Mouse (Mus musculus): Measurements from ENCODE around the gene Taf1a.
"Not testable (repeated sequence)": the region's sequence is repeated elsewhere in the genome, so short reads cannot be mapped to it uniquely, and the experiment has no call there.

Taf1a gene

GRCm38 (mm10) chr1:183388426-183389406 is at the start of gene Taf1a:
Taf1a (plus strand) TSS chr1:183388981.
- peak; percentile 93 for DNase-seq

- DNase-seq, result not testable (repeated sequence)
These were observed 45.9 kb upstream of the Taf1a start for GRCm38 (mm10) chr1:183342902-183343301.

DNA sequence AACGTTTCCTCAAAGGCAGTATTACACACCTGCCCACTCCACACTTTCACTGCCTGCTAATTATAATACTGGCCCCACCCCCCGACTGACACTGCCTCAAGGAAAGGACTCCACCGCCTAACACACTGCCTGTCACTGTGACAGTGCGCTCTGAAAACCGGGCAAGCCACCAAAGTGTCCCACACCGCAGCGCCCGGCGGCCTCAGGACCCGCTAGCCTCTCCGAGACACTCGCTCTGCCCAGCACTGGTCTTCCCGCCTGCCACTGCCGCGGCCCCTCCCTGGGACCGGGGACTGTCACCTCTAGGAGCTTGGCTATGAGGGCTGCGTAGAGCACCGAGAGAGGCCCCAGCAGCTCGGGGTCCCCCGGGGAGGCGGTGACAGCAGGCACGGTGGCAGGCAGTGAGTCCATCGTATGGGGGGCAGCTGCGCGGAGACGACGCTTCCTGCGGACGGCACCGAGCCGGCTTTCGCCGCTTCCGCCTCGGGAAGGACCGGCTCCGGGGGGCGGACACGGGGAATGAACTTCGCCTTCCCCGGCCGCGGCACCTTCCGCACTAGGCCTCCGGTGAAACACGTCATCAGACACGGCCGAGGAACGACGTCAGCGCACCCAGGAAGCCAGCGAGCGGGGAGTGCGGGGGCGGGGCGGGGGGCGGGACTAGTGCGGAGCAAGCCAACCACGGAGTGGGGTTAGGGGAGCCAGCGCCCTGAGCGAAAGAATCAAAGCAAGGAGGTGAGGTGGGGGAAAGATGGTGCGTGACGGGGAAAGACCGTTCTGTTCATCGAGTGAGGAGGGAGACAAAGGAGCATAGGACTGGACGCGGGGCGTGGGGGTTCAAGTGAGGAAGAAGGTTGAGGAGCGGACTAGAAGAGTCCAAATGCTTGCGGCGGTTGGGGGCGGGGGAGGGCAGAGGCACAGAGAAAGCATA is 43.6 kb upstream of the Taf1a start:
- DNase-seq, result peak; percentile 90

- no peak for DNase-seq
These were observed 43.0 kb upstream of the Taf1a start for GRCm38 (mm10) chr1:183345817-183346195.

- DNase-seq, result peak; percentile 46
These were observed 38.9 kb upstream of the Taf1a start for GRCm38 (mm10) chr1:183349840-183350239.

DNA sequence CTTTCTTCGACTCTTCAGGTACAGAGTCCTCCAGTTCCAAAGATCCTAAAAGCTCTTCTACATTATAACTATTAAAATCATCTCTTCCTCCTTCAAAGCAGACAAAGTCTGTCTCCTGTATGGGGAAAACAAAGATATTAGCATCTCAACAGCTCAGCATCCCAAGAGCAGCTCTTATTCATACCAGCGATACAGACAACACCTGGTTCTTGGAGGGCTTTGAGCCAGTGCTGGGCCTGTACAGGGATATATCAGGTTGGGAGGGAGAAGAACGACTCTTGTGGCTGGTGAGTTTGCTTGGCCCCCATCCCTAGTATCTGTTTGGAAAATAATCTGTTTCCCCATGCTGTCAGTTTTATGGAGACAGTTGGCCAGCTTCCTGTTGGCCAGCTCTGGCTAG is 29.9 kb upstream of the Taf1a start:
- no peak for DNase-seq

DNA sequence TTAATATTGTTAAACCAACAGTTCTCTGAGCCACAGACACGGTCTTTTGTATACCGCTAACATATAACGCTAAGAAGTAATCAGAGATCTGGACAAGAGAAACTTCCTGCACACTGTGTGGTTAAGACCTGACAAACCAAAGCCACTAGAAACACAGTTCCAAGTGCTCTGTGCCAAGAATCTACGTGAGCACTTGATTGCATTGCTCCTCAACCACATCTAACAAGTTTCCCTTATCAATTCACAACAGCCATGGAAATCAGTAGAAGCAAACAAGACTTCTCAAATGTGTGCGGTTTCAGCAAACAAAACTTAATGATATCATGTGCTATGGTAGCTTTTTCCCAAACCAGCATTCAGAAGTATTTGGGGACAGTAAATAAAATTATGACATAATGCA is 26.5 kb upstream of the Taf1a start:
- DNase-seq, result no peak

DNA sequence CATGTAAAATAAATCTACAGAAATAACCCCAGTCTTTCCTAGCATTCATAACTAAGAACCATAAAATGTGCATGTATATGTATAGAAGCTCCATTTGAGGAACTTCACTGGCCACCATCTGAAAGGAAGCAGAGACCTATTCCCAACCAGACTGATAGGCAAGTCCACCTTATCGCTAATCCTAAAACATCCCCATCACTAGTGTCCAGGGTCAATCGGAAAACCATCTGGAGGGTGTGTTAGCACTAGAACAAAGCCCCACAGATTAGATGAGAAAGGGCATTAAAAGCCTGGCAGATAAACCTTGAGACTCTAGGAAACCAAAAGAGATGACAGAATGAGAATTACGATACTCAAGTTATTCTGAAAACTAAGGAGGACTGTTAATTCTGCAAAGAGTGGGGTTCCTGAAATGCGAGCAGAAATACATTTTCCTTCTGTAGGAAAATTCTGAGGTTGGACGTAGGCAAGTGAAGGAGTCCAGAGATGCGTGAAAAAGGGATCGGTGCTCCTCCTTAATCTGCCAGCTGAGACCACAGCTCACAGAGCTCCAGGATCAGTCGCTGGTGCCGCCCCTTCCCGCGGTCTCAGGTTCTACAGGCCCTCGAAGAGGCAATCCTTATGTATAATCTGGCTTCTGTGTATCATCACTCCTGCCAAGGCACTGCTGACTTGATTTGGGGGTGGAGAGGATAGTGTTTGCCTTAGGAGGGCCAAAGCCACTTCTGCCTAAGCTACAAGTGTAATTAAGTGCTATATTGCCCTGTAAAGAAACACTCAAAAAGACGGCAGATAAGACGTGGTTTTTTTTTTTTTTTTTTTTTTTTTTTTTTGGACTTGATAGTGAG is 25.8 kb upstream of the Taf1a start:
- DNase-seq, result no peak

GRCm38 (mm10) chr1:183363577-183363867 is 25.3 kb upstream of the Taf1a start:
- DNase-seq, result no peak

- no peak for DNase-seq
These were observed 22.4 kb upstream of the Taf1a start for GRCm38 (mm10) chr1:183366361-183366760.

DNA sequence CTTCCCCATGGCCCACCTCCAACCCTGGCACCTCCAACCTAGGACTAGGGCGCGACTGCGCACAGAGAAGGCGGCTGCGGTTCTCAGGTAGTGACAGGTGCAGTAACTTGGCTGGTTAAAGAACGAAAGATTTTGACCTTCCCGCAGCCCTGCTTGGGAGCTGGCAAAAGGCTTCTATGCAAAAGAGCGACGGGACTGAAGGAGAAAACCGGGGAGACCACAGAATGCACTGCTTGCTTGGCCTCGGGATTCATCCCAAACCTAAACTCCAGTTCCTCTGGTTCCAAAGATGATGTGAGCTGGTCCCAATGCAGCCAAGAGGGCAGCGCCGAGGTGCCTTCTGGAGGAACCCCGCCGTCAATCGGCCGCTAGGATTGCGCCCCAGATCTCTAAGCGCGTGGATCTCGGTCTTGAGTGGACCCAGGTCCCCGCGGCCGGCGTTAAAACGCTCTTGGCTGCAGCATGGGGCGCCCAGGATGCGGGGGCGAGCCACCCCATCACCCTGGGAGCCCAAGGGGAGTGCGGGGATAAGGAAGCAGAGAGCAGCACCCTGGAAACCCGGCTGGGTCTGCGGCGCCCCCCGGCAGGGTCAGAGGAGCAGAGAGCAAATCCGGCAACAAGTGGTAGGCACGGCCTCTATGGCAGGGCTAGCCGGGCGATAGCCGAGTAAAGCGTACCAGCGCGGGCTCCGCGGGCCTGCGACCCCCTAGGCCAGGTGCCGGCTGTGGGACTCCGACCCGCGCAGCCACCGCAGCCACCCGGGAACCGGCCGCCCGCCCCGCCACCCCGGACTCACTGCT is 20.0 kb upstream of the Taf1a start:
- no peak for DNase-seq

DNA sequence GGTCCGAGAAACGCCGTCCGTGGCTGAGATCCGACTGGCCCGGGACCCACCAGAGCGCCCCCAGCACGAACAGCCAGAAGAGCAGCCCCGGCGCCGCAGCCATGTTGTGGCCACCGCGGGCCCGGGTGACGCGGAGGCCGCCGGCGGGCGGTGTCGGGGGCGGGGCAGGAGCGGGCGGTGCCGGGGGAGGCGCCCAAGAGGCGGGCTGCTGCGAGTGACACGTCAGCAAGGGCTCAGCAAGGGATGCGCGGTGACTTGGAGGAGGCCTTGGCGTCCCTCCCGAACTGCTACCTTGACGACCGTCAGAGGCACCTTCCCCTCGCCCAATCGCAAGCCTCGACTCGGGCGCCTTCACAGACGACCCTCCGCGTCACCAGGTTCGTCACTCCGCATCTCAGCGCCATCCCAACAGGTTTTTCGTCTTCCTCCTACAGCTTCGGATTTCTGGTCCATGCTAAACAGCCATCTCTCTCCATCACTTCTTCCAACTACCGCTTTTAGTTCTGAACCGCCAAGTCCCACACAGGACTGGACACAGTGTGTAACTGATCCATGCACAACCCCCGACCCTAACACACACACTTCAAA is 19.3 kb upstream of the Taf1a start, which contains the start of gene Mia3:
Gene Mia3 (minus strand): TSS at position 127 of the 588 bp plus-strand sequence.
- peak; percentile 95 for DNase-seq

- no peak for DNase-seq
These were observed 14.1 kb upstream of the Taf1a start for GRCm38 (mm10) chr1:183374728-183375127.

- DNase-seq, result no peak
These were observed 11.7 kb upstream of the Taf1a start for GRCm38 (mm10) chr1:183377045-183377444.

DNA sequence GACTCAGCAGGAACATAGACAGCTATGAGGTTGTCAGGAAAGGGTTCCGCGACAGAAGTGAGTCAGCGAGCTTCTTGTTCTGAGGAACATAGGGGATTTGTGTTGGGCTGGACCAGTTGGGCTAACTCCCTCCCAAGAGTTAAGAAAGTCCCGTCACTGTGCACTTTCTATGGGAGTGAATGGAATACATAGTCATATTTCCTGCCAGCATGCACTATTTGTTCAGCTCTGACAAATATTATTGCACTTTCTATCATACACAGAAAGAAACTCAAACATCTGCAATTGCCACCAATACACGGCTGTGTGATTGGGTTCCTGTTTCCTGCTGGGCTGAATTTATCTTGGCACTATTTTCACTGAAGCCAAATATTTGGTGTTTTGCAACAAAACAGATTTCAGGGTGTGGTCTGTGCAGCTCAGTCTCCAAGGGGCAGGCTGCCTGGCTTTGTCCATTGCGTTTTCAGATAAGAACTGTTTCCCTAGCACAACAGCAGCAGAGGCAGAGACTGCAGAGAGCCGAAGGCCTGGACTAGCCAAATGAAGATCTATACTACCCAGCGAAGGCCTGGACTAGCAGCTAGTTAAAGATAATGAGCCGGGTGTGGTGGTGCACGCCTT is 10.3 kb upstream of the Taf1a start:
- no peak for DNase-seq

GRCm38 (mm10) chr1:183379376-183379775 is 9.4 kb upstream of the Taf1a start:
- DNase-seq, result not testable (repeated sequence)

GRCm38 (mm10) chr1:183381816-183382215 is 7.0 kb upstream of the Taf1a start:
- DNase-seq, result no peak

GRCm38 (mm10) chr1:183382621-183383020 is 6.2 kb upstream of the Taf1a start:
- no peak for DNase-seq

DNA sequence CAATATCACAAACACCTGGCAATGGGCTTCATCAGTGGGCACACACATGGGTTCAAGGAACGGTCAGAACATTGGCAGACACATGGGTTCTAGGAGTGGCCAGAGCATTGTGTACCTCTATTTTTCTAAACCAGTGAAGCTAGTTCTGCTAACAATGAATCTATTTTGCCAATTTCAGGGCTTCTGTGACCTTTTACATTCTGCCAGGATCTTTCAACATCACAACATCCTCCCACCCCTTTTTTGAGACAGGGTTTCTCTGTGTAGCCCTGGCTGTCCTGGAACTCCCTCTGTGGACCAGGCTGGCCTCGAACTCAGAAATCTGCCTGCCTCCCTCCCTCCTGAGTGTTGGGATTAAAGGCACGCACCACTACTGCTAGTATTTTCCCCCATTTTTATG is 1.4 kb upstream of the Taf1a start:
- not testable (repeated sequence) for DNase-seq

GRCm38 (mm10) chr1:183403396-183403795 is 14.6 kb downstream of the Taf1a start:
- DNase-seq, result no peak
